Mouse (Mus musculus) small intestine, adult 2 months (tissue): ENCODE results near the gene Olfr147.
"Not testable (repeated sequence)": the region's sequence is repeated elsewhere in the genome, so short reads cannot be mapped to it uniquely, and the experiment has no call there.

Experiments used
- CTCF ChIP-seq: fragments of 200-500 bp; IDR thresholded peaks from 2 replicates; pipeline ENCODE4 v1.5.1; 2012; ENCODE audit warnings: low read depth, mild to moderate bottlenecking, control low read depth, inconsistent platforms, low read length, moderate library complexity, mixed read lengths; ENCODE audit not compliant: insufficient replicate concordance, insufficient read length; ENCODE audit errors: extremely low read depth
- POLR2A ChIP-seq: fragments of 200-500 bp; IDR thresholded peaks from 2 replicates; pipeline ENCODE4 v1.6.1; 2012; ENCODE audit warnings: low read depth, mild to moderate bottlenecking, control low read depth, inconsistent platforms, low read length, moderate library complexity

DNA sequence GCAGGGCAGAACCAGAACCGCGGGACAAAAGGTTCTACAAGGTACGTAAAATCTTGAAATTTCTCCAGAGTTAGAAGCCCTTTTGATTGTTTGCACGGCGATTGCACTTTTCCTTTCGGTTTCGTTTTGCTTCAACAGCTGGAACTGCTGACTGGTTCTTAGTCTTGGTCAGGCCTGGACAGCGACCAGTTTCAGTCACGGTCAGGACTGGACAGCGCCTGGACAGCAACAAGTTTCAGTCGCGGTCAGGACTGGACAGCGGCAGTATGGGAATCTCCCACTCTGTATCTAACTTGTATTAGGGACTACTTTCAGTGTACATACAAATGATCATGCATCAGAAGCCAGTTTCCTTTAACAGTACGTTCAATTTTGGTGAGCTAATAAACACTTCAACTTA lies 12.0 kb downstream of the Olfr147 start:
- TF ChIP-seq POLR2A, CTCF: not testable (repeated sequence)
